15 mouse cellular contexts compared by ENCODE assay signal in the genomic region with DNA sequence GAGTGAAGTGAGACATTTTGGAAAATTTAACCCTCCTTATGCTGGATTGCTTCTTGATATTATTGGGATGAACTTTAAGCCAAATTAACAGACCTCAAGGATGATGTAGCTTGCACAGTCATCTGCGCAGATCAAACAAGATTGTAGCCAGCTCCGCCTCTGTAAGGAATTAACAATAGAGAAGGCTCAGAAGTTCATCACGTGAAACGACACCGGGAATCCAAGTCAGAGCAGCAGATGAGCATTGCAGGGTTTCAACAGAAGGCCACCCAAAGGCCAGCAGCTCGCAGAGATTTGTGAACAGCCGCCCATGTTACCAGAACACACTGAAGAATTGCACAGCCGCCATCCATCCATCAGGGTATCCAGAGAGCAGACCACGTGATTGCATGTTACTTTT.
"Had no signal": no experiment of that assay in that cellular context is flagged by ENCODE, and none has a peak within 500 bp of the region (broad histone marks: within the 10 kb centered on the region; RNA-seq: fewer than 3 reads in every experiment).

No protein-coding gene starts in this region.

- H3K4me3 ChIP-seq: limb, embryonic 13.5 days; liver, embryonic 15.5 days; midbrain, embryonic 10.5 days; midbrain, embryonic 15.5 days; neural tube, embryonic 13.5 days; stomach, embryonic 15.5 days had no signal

- H3K36me3 ChIP-seq: limb, embryonic 13.5 days; liver, embryonic 15.5 days; midbrain, embryonic 10.5 days; midbrain, embryonic 15.5 days; neural tube, embryonic 13.5 days; stomach, embryonic 15.5 days had no signal

- H3K27ac ChIP-seq: kidney, postnatal 0 days; limb, embryonic 13.5 days; liver, embryonic 15.5 days; midbrain, embryonic 10.5 days; midbrain, embryonic 15.5 days; stomach, embryonic 15.5 days had no signal

- H3K27me3 ChIP-seq: limb, embryonic 13.5 days; liver, embryonic 15.5 days; midbrain, embryonic 15.5 days; neural tube, embryonic 13.5 days; stomach, embryonic 15.5 days had no signal

- H3K9me3 ChIP-seq: limb, embryonic 13.5 days; liver, embryonic 15.5 days; midbrain, embryonic 10.5 days; midbrain, embryonic 15.5 days; neural tube, embryonic 13.5 days; stomach, embryonic 15.5 days had no signal

- H3K9ac ChIP-seq: limb, embryonic 13.5 days; liver, embryonic 15.5 days; midbrain, embryonic 15.5 days; neural tube, embryonic 13.5 days; stomach, embryonic 15.5 days had no signal

- DNase-seq: kidney, adult 9 months; kidney, postnatal 36 days; left cerebral cortex, postnatal 4 days; lung, adult 2 months; lung, postnatal 4 days; right cerebral cortex, postnatal 14 days; thymus, postnatal 36 days had no signal

- H3K4me2 ChIP-seq: limb, embryonic 13.5 days; liver, embryonic 15.5 days; midbrain, embryonic 15.5 days; neural tube, embryonic 13.5 days; stomach, embryonic 15.5 days had no signal

- H3K4me1 ChIP-seq: limb, embryonic 13.5 days; liver, embryonic 15.5 days; stomach, embryonic 15.5 days had no signal

- ATAC-seq: lung, postnatal 0 days had no signal
